Mouse (Mus musculus) intestine, postnatal 0 days (tissue): ENCODE results near the gene 4933428M09Rik. TPM values are rescaled to one million over a fixed set of nuclear protein-coding genes. Genes with fewer than 3 reads are reported as not detected.

Source experiments
- ATAC-seq: fragments of 200-750 bp; cut with Nextera tagmentation; 2 replicates; pipeline ENCODE4 v1.8.0; 2017; ENCODE audit warnings: mild to moderate bottlenecking, moderate TSS enrichment, moderate library complexity
- H3K27ac ChIP-seq: fragments of 300-500 bp; sonication (generic); 2 replicates; pipeline ENCODE4 v1.5.1; 2014; ENCODE audit warnings: mild to moderate bottlenecking, low read depth, low read length, moderate library complexity
- H3K27me3 ChIP-seq: fragments of 300-500 bp; sonication (generic); replicated peaks from 2 replicates; pipeline ENCODE4 v1.6.1; 2014; ENCODE audit warnings: low read length, mixed read lengths; ENCODE audit not compliant: control insufficient read depth, insufficient read depth
- H3K36me3 ChIP-seq: fragments of 300-500 bp; sonication (generic); 2 replicates; pipeline ENCODE4 v1.6.1; 2014; ENCODE audit warnings: mild to moderate bottlenecking, moderate library complexity; ENCODE audit not compliant: control insufficient read depth, insufficient read depth
- H3K4me1 ChIP-seq: fragments of 300-500 bp; sonication (generic); replicated peaks from 2 replicates; pipeline ENCODE4 v1.6.1; 2014; ENCODE audit warnings: antibody characterized with exemption, low read length, mixed read lengths; ENCODE audit not compliant: control insufficient read depth, insufficient read depth
- H3K4me2 ChIP-seq: fragments of 300-500 bp; sonication (generic); replicated peaks from 2 replicates; pipeline ENCODE4 v1.6.1; 2014; ENCODE audit warnings: low read depth, mild to moderate bottlenecking, moderate library complexity
- H3K4me3 ChIP-seq: fragments of 300-500 bp; sonication (generic); 2 replicates; pipeline ENCODE4 v1.5.1; 2014; ENCODE audit warnings: low read depth, low read length
- H3K9ac ChIP-seq: fragments of 300-500 bp; sonication (generic); 2 replicates; pipeline ENCODE4 v1.6.1; 2014; ENCODE audit warnings: mild to moderate bottlenecking, low read depth, low read length
- H3K9me3 ChIP-seq: fragments of 300-500 bp; sonication (generic); 2 replicates; pipeline ENCODE4 v1.6.1; 2016; ENCODE audit warnings: mixed run types; ENCODE audit not compliant: control insufficient read depth
- CTCF ChIP-seq: sonication (generic); IDR thresholded peaks from 2 replicates; pipeline ENCODE4 v1.5.1; 2016; ENCODE audit warnings: low read depth, mild to moderate bottlenecking, control low read depth, antibody characterized with exemption, moderate library complexity
- WGBS: fragments of 180-500 bp; shearing (Covaris S2); extraction: QIAGEN DNeasy Blood & Tissue Kit; methylation state at CpG from one replicate; pipeline ENCODE4 v1.1.7; 2014; 5-methylcytosine and 5-hydroxymethylcytosine counted together
- polyA plus RNA-seq: library from polyadenylated mRNA; unstranded; fragments of >200 nt; fragmentation: Nextera tagmentation; extraction: Ambion mirVana; gene quantifications from 2 replicates; pipeline ENCODE4 v1.2.1, GENCODE M21; 2015

The 4933428M09Rik gene
- polyA plus RNA-seq, 1 experiment from 2014 or later: not detected

GRCm38 (mm10) chrX:139214765-139215164 lies 35.7 kb downstream of the 4933428M09Rik start:
- WGBS: 60% methylated on average over 4 of the region's 4 CpGs
- Histone ChIP-seq H3K36me3 (no peaks in the 10 kb centered on the region), H3K4me3 (no peak overlapping the region), H3K27me3 (no peaks in the 10 kb centered on the region), H3K9me3 (no peaks in the 10 kb centered on the region), H3K4me1 (no peaks in the 10 kb centered on the region), H3K4me2 (no peak overlapping the region), H3K27ac (no peak overlapping the region), H3K9ac (no peak overlapping the region)
- TF ChIP-seq CTCF: peak; percentile 26; the same call in 1 of the 2 replicates
- ATAC-seq: no peak

- Histone ChIP-seq H3K4me2 (no peak overlapping the region), H3K4me3 (no peak overlapping the region), H3K36me3 (no peaks in the 10 kb centered on the region), H3K27me3 (no peaks in the 10 kb centered on the region), H3K9ac (no peak overlapping the region), H3K27ac (no peak overlapping the region), H3K9me3 (no peaks in the 10 kb centered on the region), H3K4me1 (no peaks in the 10 kb centered on the region)
- no peak for TF ChIP-seq CTCF
- ATAC-seq: no peak
- WGBS: 69% methylated on average over 5 of the region's 5 CpGs
These were observed 37.4 kb downstream of the 4933428M09Rik start for GRCm38 (mm10) chrX:139216409-139216808.

- Histone ChIP-seq H3K4me1 (no peaks in the 10 kb centered on the region), H3K27ac (no peak overlapping the region), H3K4me2 (peak overlapping the region; percentile 56), H3K4me3 (peak overlapping the region; percentile 29), H3K9me3 (no peaks in the 10 kb centered on the region), H3K36me3 (no peaks in the 10 kb centered on the region), H3K27me3 (no peaks in the 10 kb centered on the region), H3K9ac (no peak overlapping the region)
- 22% methylated on average over 22 of the region's 22 CpGs for WGBS
- no peak for ATAC-seq
- no peak for TF ChIP-seq CTCF
These were observed 38.1 kb downstream of the 4933428M09Rik start for GRCm38 (mm10) chrX:139216991-139217593.

- peak overlapping the region; percentile 56; the same call in 1 of the 2 replicates for H3K4me2 ChIP-seq
- no peak for TF ChIP-seq CTCF
- no peaks in the 10 kb centered on the region for H3K27me3 ChIP-seq
- H3K27ac ChIP-seq: no peak overlapping the region
- no peaks in the 10 kb centered on the region for H3K4me1 ChIP-seq
- WGBS: 76% methylated on average over 10 of the region's 10 CpGs
- no peak overlapping the region for H3K9ac ChIP-seq
- peak overlapping the region; percentile 29; the same call in 1 of the 2 replicates for H3K4me3 ChIP-seq
- no peak for ATAC-seq
- H3K36me3 ChIP-seq: no peaks in the 10 kb centered on the region
- H3K9me3 ChIP-seq: no peaks in the 10 kb centered on the region
These were observed 38.7 kb downstream of the 4933428M09Rik start for GRCm38 (mm10) chrX:139217776-139218175.

GRCm38 (mm10) chrX:139219017-139219416 lies 40.0 kb downstream of the 4933428M09Rik start:
- ATAC-seq: no peak
- Histone ChIP-seq H3K9ac (no peak overlapping the region), H3K36me3 (no peaks in the 10 kb centered on the region), H3K4me1 (no peaks in the 10 kb centered on the region), H3K9me3 (no peaks in the 10 kb centered on the region), H3K4me2 (no peak overlapping the region), H3K4me3 (no peak overlapping the region), H3K27ac (no peak overlapping the region), H3K27me3 (no peaks in the 10 kb centered on the region)
- peak; percentile 70 for TF ChIP-seq CTCF
- WGBS: 39% methylated on average over 2 of the region's 2 CpGs

GRCm38 (mm10) chrX:139220830-139221229 lies 41.8 kb downstream of the 4933428M09Rik start:
- WGBS: 67% methylated on average over 4 of the region's 4 CpGs
- no peak overlapping the region for H3K9ac ChIP-seq

GRCm38 (mm10) chrX:139221893-139222292 lies 42.9 kb downstream of the 4933428M09Rik start:
- no peak overlapping the region for H3K27ac ChIP-seq
- no peaks in the 10 kb centered on the region for H3K4me1 ChIP-seq
- ATAC-seq: no peak
- no peak overlapping the region for H3K4me3 ChIP-seq
- H3K27me3 ChIP-seq: no peaks in the 10 kb centered on the region
- no peaks in the 10 kb centered on the region for H3K36me3 ChIP-seq
- no peaks in the 10 kb centered on the region for H3K9me3 ChIP-seq
- no peak overlapping the region for H3K4me2 ChIP-seq
- WGBS: 72% methylated on average over 3 of the region's 3 CpGs
- no peak overlapping the region for H3K9ac ChIP-seq
- TF ChIP-seq CTCF: no peak

More at GRCm38 (mm10) chrX:139220830-139221229, 41.8 kb downstream of the 4933428M09Rik start:
- no peak overlapping the region for H3K27ac ChIP-seq
- no peak for ATAC-seq
- no peak for TF ChIP-seq CTCF
- H3K4me2 ChIP-seq: no peak overlapping the region
- no peaks in the 10 kb centered on the region for H3K36me3 ChIP-seq
- no peaks in the 10 kb centered on the region for H3K27me3 ChIP-seq
- H3K4me1 ChIP-seq: no peaks in the 10 kb centered on the region
- H3K9me3 ChIP-seq: no peaks in the 10 kb centered on the region
- no peak overlapping the region for H3K4me3 ChIP-seq

Other genes starting within 250 kb of the 4933428M09Rik start
- gene Serpina7, start 94.0 kb upstream of the 4933428M09Rik start, polyA plus RNA-seq: 0.46 and 1.1 TPM in 2 replicates
- not detected in 2 replicates for gene 4930513O06Rik, start 93.0 kb upstream of the 4933428M09Rik start, polyA plus RNA-seq
- 2.3 and 3.5 TPM in 2 replicates for gene Mum1l1, start 30.8 kb downstream of the 4933428M09Rik start, polyA plus RNA-seq
- gene Trap1a, start 154.5 kb downstream of the 4933428M09Rik start, polyA plus RNA-seq: not detected in 2 replicates